Comparison of ENCODE assay signal across 16 mouse cellular contexts in genomic region chr9:72434876-72435275, GRCm38 (mm10). TPM values are rescaled to one million over a fixed set of nuclear protein-coding genes. Genes with fewer than 3 reads are reported as not detected.
DNase-seq lines count a peak whose midpoint lies in the region; ATAC-seq and TF ChIP-seq lines count a peak whose summit lies in the region.
"Had no signal": no experiment of that assay in that cellular context is flagged by ENCODE, and none has a peak within 500 bp of the region (broad histone marks: within the 10 kb centered on the region; RNA-seq: fewer than 3 reads in every experiment).

No protein-coding gene starts in this region.

- peaks cover 6% of the 10 kb centered on the region; the same call in 1 of the 2 replicates for H3K4me1 ChIP-seq in limb, embryonic 11.5 days (ENCODE audit: control insufficient read depth, insufficient read depth, low read length)
- H3K4me1 ChIP-seq in limb, embryonic 10.5 days: peaks cover 18% of the 10 kb centered on the region
- peaks cover 13% of the 10 kb centered on the region for H3K4me1 ChIP-seq in E14TG2a.4 (replicated peaks; ENCODE audit: low read depth, low read length)
- H3K4me1 ChIP-seq in liver, embryonic 12.5 days: peaks cover 32% of the 10 kb centered on the region
- peaks cover 10% of the 10 kb centered on the region; the same call in 1 of the 2 replicates for H3K4me1 ChIP-seq in heart, embryonic 10.5 days

- no peaks in the 10 kb centered on the region for H3K36me3 ChIP-seq in limb, embryonic 11.5 days (ENCODE audit: control insufficient read depth, insufficient read depth, low read length)
- H3K36me3 ChIP-seq in limb, embryonic 10.5 days: no peaks in the 10 kb centered on the region
- no peaks in the 10 kb centered on the region for H3K36me3 ChIP-seq in E14TG2a.4 (ENCODE audit: insufficient read depth, low read length)
- H3K36me3 ChIP-seq in liver, embryonic 12.5 days: no peaks in the 10 kb centered on the region
- H3K36me3 ChIP-seq in heart, embryonic 10.5 days: no peaks in the 10 kb centered on the region
- H3K36me3 ChIP-seq: heart, embryonic 13.5 days; midbrain, embryonic 12.5 days had no signal

- no peak for ATAC-seq in limb, embryonic 11.5 days (ENCODE audit: insufficient number of reproducible peaks, low FRiP score, low TSS enrichment, low read depth)
- no peak for ATAC-seq in liver, embryonic 12.5 days
- ATAC-seq: CD4-positive, CD25-positive, alpha-beta regulatory T cell, adult 4 months had no signal

- no peak for TF ChIP-seq CTCF in E14TG2a.4 (conservative IDR thresholded peaks at IDR 0.05; ENCODE audit: low read length)

- H3K9me3 ChIP-seq in limb, embryonic 11.5 days (ENCODE audit: control insufficient read depth, low read length): no peaks in the 10 kb centered on the region
- no peaks in the 10 kb centered on the region for H3K9me3 ChIP-seq in limb, embryonic 10.5 days (replicated peaks)
- H3K9me3 ChIP-seq in E14TG2a.4 (ENCODE audit: low read length): no peaks in the 10 kb centered on the region
- no peaks in the 10 kb centered on the region for H3K9me3 ChIP-seq in liver, embryonic 12.5 days (replicated peaks)
- H3K9me3 ChIP-seq in heart, embryonic 10.5 days: no peaks in the 10 kb centered on the region
- H3K9me3 ChIP-seq: heart, embryonic 13.5 days; midbrain, embryonic 12.5 days had no signal

- H3K27ac ChIP-seq in limb, embryonic 11.5 days (replicated peaks; ENCODE audit: low read depth, low read length): no peak overlapping the region
- no peak overlapping the region for H3K27ac ChIP-seq in limb, embryonic 10.5 days
- no peak overlapping the region for H3K27ac ChIP-seq in liver, embryonic 12.5 days
- no peak overlapping the region for H3K27ac ChIP-seq in heart, embryonic 10.5 days
- H3K27ac ChIP-seq: heart, embryonic 13.5 days; left cerebral cortex, adult 2 months; midbrain, embryonic 12.5 days had no signal

- no peak overlapping the region for H3K4me3 ChIP-seq in limb, embryonic 11.5 days (ENCODE audit: low read depth, low read length)
- H3K4me3 ChIP-seq in limb, embryonic 10.5 days: no peak overlapping the region
- peak overlapping the region; percentile 39; the same call in 1 of the 2 replicates for H3K4me3 ChIP-seq in E14TG2a.4 (replicated peaks; ENCODE audit: low read length)
- H3K4me3 ChIP-seq in liver, embryonic 12.5 days: no peak overlapping the region
- H3K4me3 ChIP-seq in heart, embryonic 10.5 days: no peak overlapping the region
- H3K4me3 ChIP-seq: heart, embryonic 13.5 days; left cerebral cortex, adult 2 months; midbrain, embryonic 12.5 days had no signal

- no peaks in the 10 kb centered on the region for H3K27me3 ChIP-seq in limb, embryonic 11.5 days (ENCODE audit: control insufficient read depth, insufficient read depth, low read length)
- no peaks in the 10 kb centered on the region for H3K27me3 ChIP-seq in limb, embryonic 10.5 days (ENCODE audit: low read depth, poor library complexity, severe bottlenecking)
- H3K27me3 ChIP-seq in E14TG2a.4 (ENCODE audit: insufficient read depth, low read length): peaks cover 45% of the 10 kb centered on the region
- 0 out of 2 replicates have a peak, but pooled peaks cover 4% of the 10 kb centered on the region for H3K27me3 ChIP-seq in liver, embryonic 12.5 days (replicated peaks)
- no peaks in the 10 kb centered on the region; the same call in 1 of the 2 replicates for H3K27me3 ChIP-seq in heart, embryonic 10.5 days (ENCODE audit: insufficient read depth, poor library complexity, severe bottlenecking)
- H3K27me3 ChIP-seq: midbrain, embryonic 12.5 days had no signal

- peak; percentile 29 for DNase-seq in limb, embryonic 11.5 days (ENCODE audit: low spot score)
- DNase-seq in limb, embryonic 10.5 days (ENCODE audit: low spot score): no peak
- peak; percentile 52 for DNase-seq in embryo, embryonic 10.5 days (ENCODE audit: low spot score)
- no peak for DNase-seq in layer of hippocampus, adult 9-11 months
- DNase-seq in heart, embryonic 10.5 days (ENCODE audit: low spot score): no peak
- DNase-seq: adrenal gland, postnatal 14 days; cerebellum, adult 9-11 months; heart, postnatal 4 days; lung, postnatal 14 days; thymus, postnatal 14 days had no signal

- no peak overlapping the region for H3K9ac ChIP-seq in limb, embryonic 11.5 days (ENCODE audit: low read length)
- H3K9ac ChIP-seq in liver, embryonic 12.5 days: 0 out of 2 replicates have a peak overlapping the region, but pooled peaks have one; percentile 31
- H3K9ac ChIP-seq: heart, embryonic 13.5 days; midbrain, embryonic 12.5 days had no signal

- H3K4me2 ChIP-seq in limb, embryonic 11.5 days (ENCODE audit: low read depth, severe bottlenecking): no peak overlapping the region
- H3K4me2 ChIP-seq in liver, embryonic 12.5 days: peak overlapping the region; percentile 26
- H3K4me2 ChIP-seq: heart, embryonic 13.5 days; midbrain, embryonic 12.5 days had no signal

- WGBS in limb, embryonic 11.5 days: 48% methylated on average over 9 of the region's 9 CpGs
- 65% methylated on average over 9 of the region's 9 CpGs for WGBS in limb, embryonic 10.5 days
- WGBS in liver, embryonic 12.5 days (ENCODE audit: insufficient replicate concordance): 78% methylated on average over 9 of the region's 9 CpGs
- 76% methylated on average over 9 of the region's 9 CpGs for WGBS in heart, embryonic 10.5 days

RNA-seq across cellular contexts. Expression of gene Mns1, which starts 2.9 kb away (rescaled TPM):
- 55.7 and 59.9 TPM in 2 replicates for polyA plus RNA-seq in limb, embryonic 11.5 days (2014; fragmentation: Nextera tagmentation; extraction: Ambion mirVana)
- 51.7 and 54.3 TPM in 2 replicates for polyA plus RNA-seq in limb, embryonic 10.5 days (2016; fragmentation: Nextera tagmentation; extraction: Ambion mirVana)
- polyA plus RNA-seq in liver, embryonic 12.5 days (2016; fragmentation: Nextera tagmentation; extraction: Ambion mirVana): 119 and 123 TPM in 2 replicates
- polyA plus RNA-seq in heart, embryonic 10.5 days (2016; fragmentation: Nextera tagmentation; extraction: Ambion mirVana): 22.0 and 34.1 TPM in 2 replicates

RNA-seq across cellular contexts. Expression of gene Tex9, which starts 57.1 kb away (rescaled TPM):
- 53.8 and 55.7 TPM in 2 replicates for polyA plus RNA-seq in limb, embryonic 11.5 days (2014; fragmentation: Nextera tagmentation; extraction: Ambion mirVana)
- polyA plus RNA-seq in limb, embryonic 10.5 days (2016; fragmentation: Nextera tagmentation; extraction: Ambion mirVana): 47.0 and 55.4 TPM in 2 replicates
- 9.1 and 11.4 TPM in 2 replicates for polyA plus RNA-seq in liver, embryonic 12.5 days (2016; fragmentation: Nextera tagmentation; extraction: Ambion mirVana)
- polyA plus RNA-seq in heart, embryonic 10.5 days (2016; fragmentation: Nextera tagmentation; extraction: Ambion mirVana): 16.6 and 27.0 TPM in 2 replicates

Comparison
In these comparisons a context has a peak if more than half of its experiments do, and no peak if none do; other contexts are left out.
1. DNase-seq: peak in limb, embryonic 11.5 days (single experiment) and embryo, embryonic 10.5 days (single experiment); none in limb, embryonic 10.5 days (single experiment), layer of hippocampus, adult 9-11 months (single experiment) and heart, embryonic 10.5 days (single experiment).